Mouse (Mus musculus): ENCODE measurements at regions not wholly inside any gene's neighbourhood (a gene's known extent, or its start where the extent isn't known, plus 50 kb on each side); places are given as distances from the start of the nearest gene placed in this dataset.

- Histone ChIP-seq H3K36me3 (ENCODE audit: control insufficient read depth, insufficient read depth, low read length) (no peaks in the 10 kb centered on the region), H3K27ac (replicated peaks) (peak overlapping the region; percentile 45), H3K9me3 (ENCODE audit: control insufficient read depth, low read length) (no peaks in the 10 kb centered on the region), H3K4me3 (ENCODE audit: low read depth, low read length) (no peak overlapping the region), H3K27me3 (ENCODE audit: control insufficient read depth, insufficient read depth, low read length) (no peaks in the 10 kb centered on the region), H3K4me2 (replicated peaks; ENCODE audit: low read depth) (no peak overlapping the region), H3K9ac (ENCODE audit: low read length) (no peak overlapping the region), H3K4me1 (replicated peaks; ENCODE audit: control insufficient read depth, insufficient read depth) (no peaks in the 10 kb centered on the region)
- TF ChIP-seq CTCF (IDR thresholded peaks at IDR 0.05; ENCODE audit: low read depth) = no peak
- TF ChIP-seq EP300 (optimal IDR thresholded peaks at IDR 0.05) = no peak
- DNase-seq (ENCODE audit: low spot score) = no peak
- ATAC-seq (ENCODE audit: low FRiP score, low TSS enrichment) = no peak
- WGBS = 41% methylated on average over 6 of the region's 6 CpGs
Observed at GRCm38 (mm10) chr17:88195893-88196292, 130.8 kb upstream of the Fbxo11 start.

GRCm38 (mm10) chr17:88196322-88196721 is 131.2 kb upstream of the Fbxo11 start:
- no peak for TF ChIP-seq EP300 (optimal IDR thresholded peaks at IDR 0.05)
- TF ChIP-seq CTCF (IDR thresholded peaks at IDR 0.05; ENCODE audit: low read depth) = no peak
- no peaks in the 10 kb centered on the region for H3K9me3 ChIP-seq (ENCODE audit: control insufficient read depth, low read length)
- H3K27ac ChIP-seq (replicated peaks) = no peak overlapping the region
- 79% methylated on average over 1 of the region's 1 CpGs for WGBS
- no peak for ATAC-seq (ENCODE audit: low FRiP score, low TSS enrichment)
- H3K27me3 ChIP-seq (ENCODE audit: control insufficient read depth, insufficient read depth, low read length) = no peaks in the 10 kb centered on the region
- no peaks in the 10 kb centered on the region for H3K36me3 ChIP-seq (ENCODE audit: control insufficient read depth, insufficient read depth, low read length)
- DNase-seq (ENCODE audit: low spot score) = no peak
- no peak overlapping the region for H3K9ac ChIP-seq (ENCODE audit: low read length)
- H3K4me3 ChIP-seq (ENCODE audit: low read depth, low read length) = no peak overlapping the region
- H3K4me1 ChIP-seq (replicated peaks; ENCODE audit: control insufficient read depth, insufficient read depth) = no peaks in the 10 kb centered on the region
- H3K4me2 ChIP-seq (replicated peaks; ENCODE audit: low read depth) = no peak overlapping the region

- TF ChIP-seq CTCF (IDR thresholded peaks at IDR 0.05; ENCODE audit: low read depth) (no peak), EP300 (optimal IDR thresholded peaks at IDR 0.05) (no peak)
- Histone ChIP-seq H3K4me3 (ENCODE audit: low read depth, low read length) (no peak overlapping the region), H3K9me3 (ENCODE audit: control insufficient read depth, low read length) (no peaks in the 10 kb centered on the region), H3K4me1 (replicated peaks; ENCODE audit: control insufficient read depth, insufficient read depth) (no peaks in the 10 kb centered on the region), H3K27me3 (ENCODE audit: control insufficient read depth, insufficient read depth, low read length) (no peaks in the 10 kb centered on the region), H3K27ac (replicated peaks) (no peak overlapping the region), H3K36me3 (ENCODE audit: control insufficient read depth, insufficient read depth, low read length) (no peaks in the 10 kb centered on the region), H3K9ac (ENCODE audit: low read length) (no peak overlapping the region), H3K4me2 (replicated peaks; ENCODE audit: low read depth) (no peak overlapping the region)
- ATAC-seq (ENCODE audit: low FRiP score, low TSS enrichment) (no peak), DNase-seq (ENCODE audit: low spot score) (no peak)
- WGBS = 29% methylated on average over 3 of the region's 3 CpGs
Observed at GRCm38 (mm10) chr17:88197381-88197780, 132.3 kb upstream of the Fbxo11 start.

- DNase-seq (ENCODE audit: low spot score) = no peak
- no peak for ATAC-seq (ENCODE audit: low FRiP score, low TSS enrichment)
- no peak for TF ChIP-seq EP300 (optimal IDR thresholded peaks at IDR 0.05)
- TF ChIP-seq CTCF (IDR thresholded peaks at IDR 0.05; ENCODE audit: low read depth) = no peak
- Histone ChIP-seq H3K9me3 (ENCODE audit: control insufficient read depth, low read length) (no peaks in the 10 kb centered on the region), H3K4me1 (replicated peaks; ENCODE audit: control insufficient read depth, insufficient read depth) (no peaks in the 10 kb centered on the region), H3K4me2 (replicated peaks; ENCODE audit: low read depth) (no peak overlapping the region), H3K27me3 (ENCODE audit: control insufficient read depth, insufficient read depth, low read length) (no peaks in the 10 kb centered on the region), H3K27ac (replicated peaks) (no peak overlapping the region), H3K36me3 (ENCODE audit: control insufficient read depth, insufficient read depth, low read length) (no peaks in the 10 kb centered on the region), H3K9ac (ENCODE audit: low read length) (no peak overlapping the region), H3K4me3 (ENCODE audit: low read depth, low read length) (no peak overlapping the region)
- 67% methylated on average over 12 of the region's 12 CpGs for WGBS
Observed at GRCm38 (mm10) chr17:88201249-88201970, 136.3 kb upstream of the Fbxo11 start.

GRCm38 (mm10) chr17:88202214-88202613 is 137.1 kb upstream of the Fbxo11 start:
- Histone ChIP-seq H3K4me3 (ENCODE audit: low read depth, low read length) (no peak overlapping the region), H3K9ac (ENCODE audit: low read length) (no peak overlapping the region), H3K27ac (replicated peaks) (no peak overlapping the region), H3K27me3 (ENCODE audit: control insufficient read depth, insufficient read depth, low read length) (no peaks in the 10 kb centered on the region), H3K4me2 (replicated peaks; ENCODE audit: low read depth) (no peak overlapping the region), H3K36me3 (ENCODE audit: control insufficient read depth, insufficient read depth, low read length) (no peaks in the 10 kb centered on the region), H3K4me1 (replicated peaks; ENCODE audit: control insufficient read depth, insufficient read depth) (no peaks in the 10 kb centered on the region), H3K9me3 (ENCODE audit: control insufficient read depth, low read length) (no peaks in the 10 kb centered on the region)
- no peak for TF ChIP-seq CTCF (IDR thresholded peaks at IDR 0.05; ENCODE audit: low read depth)
- TF ChIP-seq EP300 (optimal IDR thresholded peaks at IDR 0.05) = no peak
- ATAC-seq (ENCODE audit: low FRiP score, low TSS enrichment) (no peak), DNase-seq (ENCODE audit: low spot score) (no peak)
- WGBS = 83% methylated on average over 4 of the region's 4 CpGs

GRCm38 (mm10) chr17:88209565-88209964 is 144.5 kb upstream of the Fbxo11 start:
- 79% methylated on average over 1 of the region's 1 CpGs for WGBS
- no peak for DNase-seq (ENCODE audit: low spot score)
- ATAC-seq (ENCODE audit: low FRiP score, low TSS enrichment) = no peak
- H3K9ac ChIP-seq (ENCODE audit: low read length) = no peak overlapping the region
- no peaks in the 10 kb centered on the region for H3K36me3 ChIP-seq (ENCODE audit: control insufficient read depth, insufficient read depth, low read length)
- TF ChIP-seq CTCF (IDR thresholded peaks at IDR 0.05; ENCODE audit: low read depth) (no peak), EP300 (optimal IDR thresholded peaks at IDR 0.05) (no peak)
- no peaks in the 10 kb centered on the region for H3K27me3 ChIP-seq (ENCODE audit: control insufficient read depth, insufficient read depth, low read length)
- no peaks in the 10 kb centered on the region for H3K9me3 ChIP-seq (ENCODE audit: control insufficient read depth, low read length)
- no peak overlapping the region for H3K4me2 ChIP-seq (replicated peaks; ENCODE audit: low read depth)
- H3K4me3 ChIP-seq (ENCODE audit: low read depth, low read length) = no peak overlapping the region
- H3K4me1 ChIP-seq (replicated peaks; ENCODE audit: control insufficient read depth, insufficient read depth) = no peaks in the 10 kb centered on the region
- no peak overlapping the region for H3K27ac ChIP-seq (replicated peaks)

Measured in stomach, postnatal 0 days (tissue).